28 mouse cellular contexts compared by ENCODE assay signal in genomic region chr17:50990770-50991405, GRCm38 (mm10).
DNase-seq lines count a peak whose midpoint lies in the region; ATAC-seq and TF ChIP-seq lines count a peak whose summit lies in the region.
"Had no signal": no experiment of that assay in that cellular context is flagged by ENCODE, and none has a peak within 500 bp of the region (broad histone marks: within the 10 kb centered on the region; RNA-seq: fewer than 3 reads in every experiment).

No protein-coding gene starts in this region.

- no peaks in the 10 kb centered on the region for H3K27me3 ChIP-seq in liver, adult 2 months (ENCODE audit: control insufficient read depth, insufficient read depth, low read length)
- no peaks in the 10 kb centered on the region for H3K27me3 ChIP-seq in liver, embryonic 11.5 days (replicated peaks; ENCODE audit: control insufficient read depth, insufficient read depth, low read length)
- H3K27me3 ChIP-seq in liver, embryonic 14.5 days (ENCODE audit: control insufficient read depth, insufficient read depth, low read length), result no peaks in the 10 kb centered on the region
- no peaks in the 10 kb centered on the region for H3K27me3 ChIP-seq in midbrain, embryonic 15.5 days (replicated peaks)
- H3K27me3 ChIP-seq in kidney, embryonic 14.5 days (ENCODE audit: control insufficient read depth, insufficient read depth, low read length), result no peaks in the 10 kb centered on the region
- H3K27me3 ChIP-seq: CH12.LX; embryonic facial prominence, embryonic 12.5 days; embryonic facial prominence, embryonic 15.5 days; heart, embryonic 13.5 days had no signal

- no peaks in the 10 kb centered on the region for H3K9me3 ChIP-seq in liver, embryonic 11.5 days (ENCODE audit: control insufficient read depth, low read length)
- H3K9me3 ChIP-seq in liver, embryonic 14.5 days (ENCODE audit: control insufficient read depth, low read length), result no peaks in the 10 kb centered on the region
- no peaks in the 10 kb centered on the region for H3K9me3 ChIP-seq in midbrain, embryonic 15.5 days
- H3K9me3 ChIP-seq in kidney, embryonic 14.5 days (ENCODE audit: control insufficient read depth, low read length), result no peaks in the 10 kb centered on the region
- H3K9me3 ChIP-seq: embryonic facial prominence, embryonic 12.5 days; embryonic facial prominence, embryonic 15.5 days; heart, embryonic 10.5 days; heart, embryonic 13.5 days had no signal

- TF ChIP-seq POLR2A in liver, adult 2 months (IDR thresholded peaks at IDR 0.05; ENCODE audit: extremely low read depth, insufficient read depth, low read length), result no peak

- H3K4me1 ChIP-seq in liver, adult 2 months (ENCODE audit: control insufficient read depth, insufficient read depth, low read length), result no peaks in the 10 kb centered on the region; the same call in 1 of the 2 replicates
- H3K4me1 ChIP-seq in liver, embryonic 11.5 days (replicated peaks; ENCODE audit: control insufficient read depth, insufficient read depth, low read length), result peaks cover 3% of the 10 kb centered on the region; the same call in 1 of the 2 replicates
- H3K4me1 ChIP-seq in liver, embryonic 14.5 days (replicated peaks; ENCODE audit: control insufficient read depth in 2 of 2, insufficient read depth in 2 of 2, low read length in 1 of 2), result peaks cover 0 to 8% of the 10 kb centered on the region in 2 experiments; a peak in 1 of 4 replicates
- H3K4me1 ChIP-seq in midbrain, embryonic 15.5 days, result no peaks in the 10 kb centered on the region
- no peaks in the 10 kb centered on the region for H3K4me1 ChIP-seq in kidney, embryonic 14.5 days (ENCODE audit: control insufficient read depth, insufficient read depth, low read length)
- H3K4me1 ChIP-seq: embryonic facial prominence, embryonic 12.5 days; embryonic facial prominence, embryonic 15.5 days; heart, embryonic 10.5 days; heart, embryonic 13.5 days had no signal

- H3K9ac ChIP-seq in liver, adult 2 months (ENCODE audit: low read depth, low read length), result no peak overlapping the region
- H3K9ac ChIP-seq in liver, embryonic 11.5 days (ENCODE audit: low read depth, low read length), result no peak overlapping the region
- no peak overlapping the region for H3K9ac ChIP-seq in liver, embryonic 14.5 days (replicated peaks)
- no peak overlapping the region for H3K9ac ChIP-seq in midbrain, embryonic 15.5 days
- H3K9ac ChIP-seq in kidney, embryonic 14.5 days (ENCODE audit: low read depth, low read length), result no peak overlapping the region
- H3K9ac ChIP-seq: embryonic facial prominence, embryonic 12.5 days; embryonic facial prominence, embryonic 15.5 days; forebrain, postnatal 0 days; heart, embryonic 13.5 days; hindbrain, embryonic 14.5 days had no signal

- no peaks in the 10 kb centered on the region for H3K36me3 ChIP-seq in liver, adult 2 months (ENCODE audit: control insufficient read depth, insufficient read depth, low read length)
- no peaks in the 10 kb centered on the region for H3K36me3 ChIP-seq in liver, embryonic 11.5 days (ENCODE audit: control insufficient read depth, insufficient read depth, low read length)
- H3K36me3 ChIP-seq in liver, embryonic 14.5 days (replicated peaks; ENCODE audit: control insufficient read depth, insufficient read depth, low read depth), result no peaks in the 10 kb centered on the region
- no peaks in the 10 kb centered on the region for H3K36me3 ChIP-seq in midbrain, embryonic 15.5 days (replicated peaks)
- no peaks in the 10 kb centered on the region for H3K36me3 ChIP-seq in kidney, embryonic 14.5 days (ENCODE audit: control insufficient read depth, insufficient read depth, low read length)
- H3K36me3 ChIP-seq: embryonic facial prominence, embryonic 12.5 days; embryonic facial prominence, embryonic 15.5 days; heart, embryonic 13.5 days had no signal

- no peak overlapping the region for H3K4me2 ChIP-seq in liver, embryonic 11.5 days
- H3K4me2 ChIP-seq in liver, embryonic 14.5 days (ENCODE audit: low read depth), result no peak overlapping the region; the same call in 1 of the 2 replicates
- H3K4me2 ChIP-seq in midbrain, embryonic 15.5 days, result no peak overlapping the region
- H3K4me2 ChIP-seq in kidney, embryonic 14.5 days (replicated peaks; ENCODE audit: low read depth, low read length), result no peak overlapping the region
- H3K4me2 ChIP-seq: embryonic facial prominence, embryonic 12.5 days; embryonic facial prominence, embryonic 15.5 days; heart, embryonic 13.5 days; hindbrain, embryonic 14.5 days had no signal

- H3K4me3 ChIP-seq in liver, adult 2 months (ENCODE audit: insufficient read depth, low read depth, low read length), result no peak overlapping the region
- no peak overlapping the region for H3K4me3 ChIP-seq in liver, embryonic 11.5 days (ENCODE audit: low read depth, low read length)
- no peak overlapping the region for H3K4me3 ChIP-seq in liver, embryonic 14.5 days (ENCODE audit: insufficient read depth in 1 of 2, low read depth in 2 of 2, low read length in 2 of 2)
- H3K4me3 ChIP-seq in midbrain, embryonic 15.5 days, result no peak overlapping the region
- no peak overlapping the region for H3K4me3 ChIP-seq in kidney, embryonic 14.5 days (ENCODE audit: low read length)
- H3K4me3 ChIP-seq: embryonic facial prominence, embryonic 12.5 days; embryonic facial prominence, embryonic 15.5 days; gastrocnemius, adult 2 months; heart, embryonic 10.5 days; heart, embryonic 13.5 days had no signal

- peak; percentile 74 for ATAC-seq in liver, embryonic 11.5 days (replicated peaks; ENCODE audit: low FRiP score)
- peak; percentile 65; the same call in 1 of the 2 replicates for ATAC-seq in liver, embryonic 14.5 days (ENCODE audit: insufficient read depth)
- no peak for ATAC-seq in monocyte, adult 5-6 weeks (replicated peaks; ENCODE audit: insufficient number of reproducible peaks, low FRiP score, low TSS enrichment, poor library complexity, severe bottlenecking)
- no peak for ATAC-seq in midbrain, embryonic 15.5 days (replicated peaks)
- no peak for ATAC-seq in kidney, embryonic 14.5 days (ENCODE audit: low FRiP score, low TSS enrichment)
- ATAC-seq: forebrain, embryonic 14.5 days; forebrain, postnatal 0 days; hindbrain, postnatal 0 days had no signal

- no peak for TF ChIP-seq EP300 in liver, embryonic 14.5 days (IDR thresholded peaks at IDR 0.05; ENCODE audit: low read depth)

- WGBS in liver, adult 2 months, result 77% methylated on average over 2 of the region's 2 CpGs
- 79% methylated on average over 2 of the region's 2 CpGs for WGBS in liver, embryonic 11.5 days
- 59% methylated on average over 2 of the region's 2 CpGs for WGBS in liver, embryonic 14.5 days (ENCODE audit: insufficient replicate concordance)
- 92% methylated on average over 2 of the region's 2 CpGs for WGBS in midbrain, embryonic 15.5 days
- WGBS in kidney, embryonic 14.5 days, result 96% methylated on average over 2 of the region's 2 CpGs

- no peak for TF ChIP-seq CTCF in liver, adult 2 months (IDR thresholded peaks at IDR 0.05; ENCODE audit: low read depth, low read length)
- TF ChIP-seq CTCF in liver, embryonic 14.5 days (IDR thresholded peaks at IDR 0.05; ENCODE audit: low read depth), result no peak

- no peaks in the 10 kb centered on the region for H3K79me2 ChIP-seq in liver, adult 2 months (ENCODE audit: control insufficient read depth, insufficient read depth, low read length)

- H3K27ac ChIP-seq in liver, adult 2 months (replicated peaks; ENCODE audit: insufficient read depth, low read depth, low read length), result no peak overlapping the region; the same call in 1 of the 2 replicates
- peak overlapping the region; percentile 17; the same call in 1 of the 2 replicates for H3K27ac ChIP-seq in liver, embryonic 11.5 days (ENCODE audit: low read depth, low read length)
- H3K27ac ChIP-seq in liver, embryonic 14.5 days, result no peak overlapping the region
- no peak overlapping the region for H3K27ac ChIP-seq in midbrain, embryonic 15.5 days
- H3K27ac ChIP-seq in kidney, embryonic 14.5 days (ENCODE audit: low read depth, low read length), result no peak overlapping the region
- H3K27ac ChIP-seq: embryonic facial prominence, embryonic 12.5 days; embryonic facial prominence, embryonic 15.5 days; gastrocnemius, adult 2 months; heart, embryonic 10.5 days; heart, embryonic 13.5 days; hindbrain, embryonic 14.5 days; hindbrain, postnatal 0 days had no signal

- DNase-seq in liver, adult 2 months (ENCODE audit: extremely low read depth, low read depth, low spot score), result peak; percentile 25
- DNase-seq in liver, result no peak
- DNase-seq in liver, embryonic 11.5 days (ENCODE audit: low spot score), result no peak
- peak in 2 of 3 experiments; percentile 9 to 26 for DNase-seq in liver, embryonic 14.5 days (ENCODE audit: low read depth in 3 of 3, low spot score in 3 of 3)
- DNase-seq: adrenal gland, adult 8-10 months; adrenal gland, postnatal 25 days; B cell, adult 2 months; cerebellum, adult 11 months; cerebellum, adult 2 months; cerebellum, adult 9-11 months; cerebellum, postnatal 25 days; forebrain, postnatal 0 days; gastrocnemius, adult 2 months; gastrocnemius, postnatal 14 days; heart, adult 18-20 months; heart, postnatal 14 days; heart, postnatal 4 days had no signal

Comparison
In these comparisons a context has a peak if more than half of its experiments do, and no peak if none do; other contexts are left out.
1. DNase-seq: peak in liver, adult 2 months (single experiment) and liver, embryonic 14.5 days (2 of 3); none in liver (single experiment) and liver, embryonic 11.5 days (single experiment).
2. ATAC-seq: peak in liver, embryonic 11.5 days (single experiment) and liver, embryonic 14.5 days (single experiment); none in monocyte, adult 5-6 weeks (single experiment), midbrain, embryonic 15.5 days (single experiment) and kidney, embryonic 14.5 days (single experiment).